Mouse (Mus musculus): Measurements from ENCODE around the gene Gga1. TPM values are rescaled to one million over a fixed set of nuclear protein-coding genes. Genes with fewer than 3 reads are reported as not detected.

Gene Gga1
- polyA plus RNA-seq, 1 experiment = 69.9 TPM

- Histone ChIP-seq H3K36me3 (ENCODE audit: control insufficient read depth, insufficient read depth, low read length) (no peaks in the 10 kb centered on the region), H3K27ac (ENCODE audit: control insufficient read depth, insufficient read depth, low read depth, low read length) (peak overlapping the region; percentile 50), H3K4me1 (ENCODE audit: control insufficient read depth, insufficient read depth, low read length) (peaks cover 6% of the 10 kb centered on the region), H3K4me3 (ENCODE audit: control insufficient read depth, low read depth, low read length) (peak overlapping the region; percentile 85), H3K27me3 (ENCODE audit: control insufficient read depth, insufficient read depth, low read length) (no peaks in the 10 kb centered on the region)
- TF ChIP-seq POLR2A (IDR thresholded peaks at IDR 0.05; ENCODE audit: control insufficient read depth, low read depth, low read length) (no peak), CTCF (IDR thresholded peaks at IDR 0.05; ENCODE audit: control insufficient read depth, insufficient read depth, insufficient replicate concordance, low read depth, low read length) (no peak)
Measured at GRCm38 (mm10) chr15:78914091-78914822, 37.3 kb downstream of the Gga1 start.

GRCm38 (mm10) chr15:78914823-78915659 is 38.1 kb downstream of the Gga1 start:
- Histone ChIP-seq H3K36me3 (ENCODE audit: control insufficient read depth, insufficient read depth, low read length) (no peaks in the 10 kb centered on the region), H3K4me3 (ENCODE audit: control insufficient read depth, low read depth, low read length) (peak overlapping the region; percentile 85), H3K27me3 (ENCODE audit: control insufficient read depth, insufficient read depth, low read length) (no peaks in the 10 kb centered on the region), H3K27ac (ENCODE audit: control insufficient read depth, insufficient read depth, low read depth, low read length) (no peak overlapping the region; the same call in 1 of the 2 replicates), H3K4me1 (ENCODE audit: control insufficient read depth, insufficient read depth, low read length) (peaks cover 6% of the 10 kb centered on the region)
- no peak for TF ChIP-seq POLR2A (IDR thresholded peaks at IDR 0.05; ENCODE audit: control insufficient read depth, low read depth, low read length)
- no peak for TF ChIP-seq CTCF (IDR thresholded peaks at IDR 0.05; ENCODE audit: control insufficient read depth, insufficient read depth, insufficient replicate concordance, low read depth, low read length)

GRCm38 (mm10) chr15:78915660-78916017 is 38.6 kb downstream of the Gga1 start:
- TF ChIP-seq CTCF (IDR thresholded peaks at IDR 0.05; ENCODE audit: control insufficient read depth, insufficient read depth, insufficient replicate concordance, low read depth, low read length) (peak; percentile 74; the same call in 1 of the 2 replicates), POLR2A (IDR thresholded peaks at IDR 0.05; ENCODE audit: control insufficient read depth, low read depth, low read length) (no peak)
- Histone ChIP-seq H3K36me3 (ENCODE audit: control insufficient read depth, insufficient read depth, low read length) (no peaks in the 10 kb centered on the region), H3K27me3 (ENCODE audit: control insufficient read depth, insufficient read depth, low read length) (no peaks in the 10 kb centered on the region), H3K4me3 (ENCODE audit: control insufficient read depth, low read depth, low read length) (no peak overlapping the region), H3K4me1 (ENCODE audit: control insufficient read depth, insufficient read depth, low read length) (peaks cover 6% of the 10 kb centered on the region), H3K27ac (ENCODE audit: control insufficient read depth, insufficient read depth, low read depth, low read length) (no peak overlapping the region)

- no peaks in the 10 kb centered on the region for H3K27me3 ChIP-seq (ENCODE audit: control insufficient read depth, insufficient read depth, low read length)
- H3K36me3 ChIP-seq (ENCODE audit: control insufficient read depth, insufficient read depth, low read length) = no peaks in the 10 kb centered on the region
- no peak overlapping the region for H3K4me3 ChIP-seq (ENCODE audit: control insufficient read depth, low read depth, low read length)
- no peak overlapping the region for H3K27ac ChIP-seq (ENCODE audit: control insufficient read depth, insufficient read depth, low read depth, low read length)
- H3K4me1 ChIP-seq (ENCODE audit: control insufficient read depth, insufficient read depth, low read length) = peaks cover 6% of the 10 kb centered on the region
- TF ChIP-seq POLR2A (IDR thresholded peaks at IDR 0.05; ENCODE audit: control insufficient read depth, low read depth, low read length) (no peak; the same call in 1 of the 2 replicates), CTCF (IDR thresholded peaks at IDR 0.05; ENCODE audit: control insufficient read depth, insufficient read depth, insufficient replicate concordance, low read depth, low read length) (no peak)
Measured at GRCm38 (mm10) chr15:78916052-78916826, 39.2 kb downstream of the Gga1 start.

GRCm38 (mm10) chr15:78918126-78918525 is 41.1 kb downstream of the Gga1 start:
- Histone ChIP-seq H3K4me3 (ENCODE audit: control insufficient read depth, low read depth, low read length) (no peak overlapping the region), H3K27me3 (ENCODE audit: control insufficient read depth, insufficient read depth, low read length) (no peaks in the 10 kb centered on the region), H3K27ac (ENCODE audit: control insufficient read depth, insufficient read depth, low read depth, low read length) (no peak overlapping the region), H3K36me3 (ENCODE audit: control insufficient read depth, insufficient read depth, low read length) (no peaks in the 10 kb centered on the region), H3K4me1 (ENCODE audit: control insufficient read depth, insufficient read depth, low read length) (peaks cover 6% of the 10 kb centered on the region)
- no peak for TF ChIP-seq POLR2A (IDR thresholded peaks at IDR 0.05; ENCODE audit: control insufficient read depth, low read depth, low read length)
- TF ChIP-seq CTCF (IDR thresholded peaks at IDR 0.05; ENCODE audit: control insufficient read depth, insufficient read depth, insufficient replicate concordance, low read depth, low read length) = no peak

GRCm38 (mm10) chr15:78919914-78920313 is 42.9 kb downstream of the Gga1 start:
- TF ChIP-seq POLR2A (IDR thresholded peaks at IDR 0.05; ENCODE audit: control insufficient read depth, low read depth, low read length) (no peak), CTCF (IDR thresholded peaks at IDR 0.05; ENCODE audit: control insufficient read depth, insufficient read depth, insufficient replicate concordance, low read depth, low read length) (no peak)
- no peaks in the 10 kb centered on the region for H3K36me3 ChIP-seq (ENCODE audit: control insufficient read depth, insufficient read depth, low read length)
- H3K4me1 ChIP-seq (ENCODE audit: control insufficient read depth, insufficient read depth, low read length) = no peaks in the 10 kb centered on the region
- no peak overlapping the region for H3K27ac ChIP-seq (ENCODE audit: control insufficient read depth, insufficient read depth, low read depth, low read length)
- no peak overlapping the region for H3K4me3 ChIP-seq (ENCODE audit: control insufficient read depth, low read depth, low read length)
- H3K27me3 ChIP-seq (ENCODE audit: control insufficient read depth, insufficient read depth, low read length) = no peaks in the 10 kb centered on the region

All from testis, adult 2 months (tissue).